Mouse (Mus musculus) urinary bladder, postnatal 10 days (tissue): ENCODE measurements around the gene Creb3l4.
"Not testable (repeated sequence)": the region's sequence is repeated elsewhere in the genome, so short reads cannot be mapped to it uniquely, and the experiment has no call there.

Source experiments
- DNase-seq: peaks from one replicate; pipeline ENCODE4 v3.0.0; 2022; ENCODE audit warnings: low spot score

Gene Creb3l4

DNA sequence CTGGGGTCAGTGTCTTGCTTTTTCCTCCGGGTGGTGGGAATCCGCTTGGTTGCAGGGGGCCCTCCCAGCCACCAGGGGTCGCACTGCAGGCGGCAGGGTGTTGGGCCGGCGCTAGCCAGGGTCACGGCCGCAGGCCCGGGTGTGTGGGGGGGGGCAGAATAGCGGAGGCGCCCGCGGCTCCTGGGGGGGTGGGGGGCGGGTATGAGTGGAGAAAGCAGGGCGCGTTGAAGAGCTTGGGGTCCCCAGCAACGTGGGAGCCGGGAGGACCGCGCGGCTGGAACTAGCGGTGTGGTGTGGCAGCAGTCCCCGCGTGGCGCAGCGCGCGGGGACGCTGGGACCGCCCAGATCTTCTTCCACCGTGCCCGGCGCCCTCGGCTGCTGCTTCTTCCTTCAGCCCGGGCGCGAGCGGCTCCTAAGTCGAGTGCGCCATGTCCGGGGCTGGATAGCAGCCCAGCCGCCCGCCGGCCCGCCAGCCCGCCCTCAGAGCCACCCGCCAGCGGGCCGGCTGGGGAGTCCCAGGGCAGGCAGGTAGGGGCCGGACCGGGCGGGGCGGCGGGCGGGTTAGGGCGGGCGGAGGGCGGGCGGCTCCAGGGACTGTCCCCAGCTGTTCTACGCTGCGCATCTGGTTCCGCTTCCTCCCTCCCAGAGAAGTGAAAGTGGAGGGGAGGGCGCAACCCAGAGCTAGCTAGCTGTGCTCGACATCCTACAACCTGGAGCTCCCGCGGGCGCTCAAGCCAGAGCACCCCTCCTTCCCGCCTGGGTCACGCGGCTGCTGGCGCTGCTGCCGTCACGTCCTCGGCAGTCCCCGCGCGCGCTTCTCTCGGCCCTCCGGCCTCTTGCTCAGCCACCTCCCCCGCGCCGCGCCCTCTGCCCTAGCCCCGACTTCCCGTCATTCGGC lies 22.0 kb upstream of the Creb3l4 start, which contains the start of gene Dennd4b:
Dennd4b (plus strand) TSS at position 152 of the 898 bp plus-strand sequence.
- DNase-seq: peak; percentile 85

- no peak for DNase-seq
These were observed 21.3 kb upstream of the Creb3l4 start for GRCm38 (mm10) chr3:90264687-90265033.

DNA sequence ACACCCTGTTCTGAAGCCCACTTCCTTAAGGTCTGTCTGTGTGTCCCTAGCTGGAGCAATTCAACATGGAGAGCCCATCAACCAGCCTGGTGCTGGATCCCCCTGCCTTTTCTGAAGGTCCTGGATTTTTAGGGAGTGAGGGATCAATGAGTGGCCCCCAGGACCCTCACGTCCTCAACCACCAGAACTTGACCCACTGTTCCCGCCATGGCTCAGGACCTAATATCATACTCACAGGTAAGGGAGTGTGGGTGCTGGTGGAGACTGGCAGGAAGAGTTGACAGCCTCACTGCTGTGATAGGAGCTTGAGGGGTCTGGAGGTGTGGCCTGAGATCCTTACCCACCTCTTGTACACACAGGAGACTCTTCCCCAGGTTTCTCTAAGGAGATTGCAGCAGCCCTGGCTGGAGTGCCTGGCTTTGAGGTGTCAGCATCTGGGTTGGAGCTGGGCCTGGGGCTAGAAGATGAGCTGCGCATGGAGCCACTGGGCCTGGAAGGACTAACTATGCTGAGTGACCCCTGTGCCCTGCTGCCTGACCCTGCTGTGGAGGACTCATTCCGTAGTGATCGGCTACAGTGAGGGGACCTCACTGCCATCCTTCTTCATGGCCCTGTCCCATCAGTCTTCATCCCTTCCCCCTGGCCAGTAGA lies 19.9 kb upstream of the Creb3l4 start:
- no peak for DNase-seq

- DNase-seq: no peak
These were observed 15.2 kb upstream of the Creb3l4 start for GRCm38 (mm10) chr3:90258521-90258920.

- no peak for DNase-seq
These were observed 13.6 kb upstream of the Creb3l4 start for GRCm38 (mm10) chr3:90256731-90257530.

GRCm38 (mm10) chr3:90255784-90256353 lies 12.6 kb upstream of the Creb3l4 start:
- no peak for DNase-seq

GRCm38 (mm10) chr3:90255194-90255565 lies 11.9 kb upstream of the Creb3l4 start:
- no peak for DNase-seq

- DNase-seq: no peak
These were observed 11.3 kb upstream of the Creb3l4 start for GRCm38 (mm10) chr3:90254419-90255193.

DNA sequence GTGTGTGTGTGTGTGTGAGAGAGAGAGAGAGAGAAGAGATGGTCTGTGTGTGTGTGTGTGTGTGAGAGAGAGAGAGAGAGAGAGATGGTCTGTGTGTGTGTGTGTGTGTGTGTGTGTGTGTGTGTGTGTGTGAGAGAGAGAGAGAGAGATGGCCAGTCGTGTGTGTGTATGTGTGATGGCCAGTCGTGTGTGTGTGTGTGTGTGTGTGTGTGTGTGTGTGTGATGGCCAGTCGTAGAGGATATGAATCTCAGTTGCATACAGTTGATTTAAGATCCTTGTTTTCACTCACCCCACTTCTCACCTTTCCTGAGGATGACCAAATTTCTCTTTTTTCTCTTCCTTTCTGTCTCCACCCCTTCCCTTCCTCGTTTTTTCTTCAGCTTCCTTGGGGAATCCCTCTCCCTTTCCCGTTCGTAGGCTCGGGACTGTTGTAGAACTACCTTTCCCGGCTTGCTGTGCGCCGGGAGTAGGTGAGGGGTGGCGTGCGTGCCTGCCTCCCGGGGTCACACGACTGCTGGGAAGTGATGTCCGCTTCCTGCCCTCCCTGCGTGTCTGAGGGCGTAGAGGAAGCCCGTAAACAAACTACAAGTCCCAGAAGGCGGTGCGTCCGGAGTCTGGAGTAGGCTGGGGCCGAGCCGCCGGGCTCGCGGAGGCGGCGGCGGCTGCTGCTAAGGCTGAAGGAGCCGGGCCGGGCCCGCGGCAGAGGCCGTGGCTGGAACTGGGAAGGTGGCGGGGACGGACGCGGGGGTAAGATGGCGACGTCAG lies 10.5 kb upstream of the Creb3l4 start, which contains the start of gene Crtc2:
Crtc2 (plus strand) TSS at position 511 of the 766 bp plus-strand sequence.
- DNase-seq: peak; percentile 81

GRCm38 (mm10) chr3:90253174-90253573 lies 9.9 kb upstream of the Creb3l4 start:
- not testable (repeated sequence) for DNase-seq

DNA sequence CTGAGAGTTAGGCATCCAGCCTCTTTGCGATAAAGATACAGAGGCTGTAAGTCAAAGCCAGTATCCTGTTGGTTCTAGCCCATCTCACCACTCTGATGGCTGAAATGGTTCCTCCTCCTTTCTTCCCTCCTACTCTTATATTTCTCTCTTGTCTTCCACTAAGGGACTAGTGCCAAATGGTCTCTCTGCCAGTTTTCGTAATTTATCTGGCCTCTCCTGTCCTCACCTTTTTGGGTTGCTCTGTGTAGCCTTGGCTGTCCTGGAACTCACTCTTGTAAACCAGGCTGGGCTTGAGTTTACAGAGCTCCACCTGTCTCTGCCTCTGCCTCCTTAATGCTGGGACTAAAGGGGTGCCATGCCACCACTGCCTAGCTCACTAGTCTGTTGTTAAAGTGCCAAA lies 9.3 kb upstream of the Creb3l4 start:
- DNase-seq: not testable (repeated sequence)

DNA sequence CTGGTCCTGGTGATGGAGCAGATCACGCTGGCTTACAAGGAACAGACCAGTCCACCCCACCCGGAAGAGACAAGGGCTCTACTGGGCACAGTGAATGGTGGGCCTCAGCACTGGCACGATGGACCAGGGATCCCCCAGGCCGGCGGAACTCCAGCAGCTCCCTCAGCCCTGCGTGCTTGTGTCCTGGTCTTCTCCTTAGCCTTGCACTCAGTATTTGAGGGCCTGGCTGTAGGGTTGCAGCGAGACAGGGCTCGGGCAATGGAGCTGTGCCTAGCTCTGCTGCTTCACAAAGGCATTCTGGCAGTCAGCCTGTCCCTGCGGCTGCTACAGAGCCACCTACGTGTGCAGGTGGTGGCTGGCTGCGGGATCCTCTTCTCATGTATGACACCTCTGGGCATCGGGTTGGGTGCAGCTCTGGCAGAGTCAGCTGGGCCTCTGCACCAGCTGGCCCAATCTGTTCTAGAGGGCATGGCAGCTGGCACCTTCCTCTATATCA lies 8.5 kb upstream of the Creb3l4 start:
- not testable (repeated sequence) for DNase-seq

DNA sequence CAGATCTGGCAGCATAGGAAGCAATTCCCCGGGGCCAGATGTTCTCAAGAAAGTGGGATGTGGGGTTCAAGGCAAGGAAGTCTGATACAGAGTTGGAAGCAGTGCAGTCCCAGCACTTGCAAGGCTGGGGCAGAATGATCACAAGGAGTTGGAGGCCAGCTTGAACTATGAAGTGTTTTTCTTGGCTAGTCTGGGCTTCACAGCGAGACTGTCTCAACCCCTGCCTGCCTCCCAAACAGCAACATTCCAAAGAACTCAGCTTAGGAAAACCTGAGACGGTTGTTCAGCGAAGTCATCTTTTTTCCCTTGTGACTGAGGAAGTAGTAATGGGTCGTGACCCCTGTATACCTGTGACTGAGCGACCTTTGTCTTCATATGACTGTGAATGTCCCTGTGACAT lies 7.5 kb upstream of the Creb3l4 start:
- no peak for DNase-seq

GRCm38 (mm10) chr3:90248746-90249100 lies 5.4 kb upstream of the Creb3l4 start:
- no peak for DNase-seq

GRCm38 (mm10) chr3:90247960-90248745 lies 4.8 kb upstream of the Creb3l4 start, which contains the start of gene Slc39a1:
Gene Slc39a1, plus strand, starts transcription at chr3:90248172.
- peak; percentile 71 for DNase-seq

DNA sequence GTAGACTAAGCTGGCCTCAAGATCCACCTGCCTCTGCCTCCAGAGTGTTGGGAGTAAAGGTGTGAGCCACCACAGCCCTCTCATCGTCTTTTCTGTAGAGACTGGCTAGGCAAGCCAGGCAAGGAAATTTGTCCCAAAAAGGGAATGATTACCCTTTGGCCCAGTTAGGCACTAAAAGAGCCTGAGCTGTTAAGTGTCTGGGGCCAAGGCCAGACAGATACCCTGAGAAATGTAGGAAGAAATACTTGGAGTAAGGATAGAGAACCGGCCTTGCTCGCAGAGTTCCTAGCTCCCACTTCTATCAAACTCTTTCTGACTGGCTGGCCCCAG lies 4.3 kb upstream of the Creb3l4 start:
- DNase-seq: no peak

DNA sequence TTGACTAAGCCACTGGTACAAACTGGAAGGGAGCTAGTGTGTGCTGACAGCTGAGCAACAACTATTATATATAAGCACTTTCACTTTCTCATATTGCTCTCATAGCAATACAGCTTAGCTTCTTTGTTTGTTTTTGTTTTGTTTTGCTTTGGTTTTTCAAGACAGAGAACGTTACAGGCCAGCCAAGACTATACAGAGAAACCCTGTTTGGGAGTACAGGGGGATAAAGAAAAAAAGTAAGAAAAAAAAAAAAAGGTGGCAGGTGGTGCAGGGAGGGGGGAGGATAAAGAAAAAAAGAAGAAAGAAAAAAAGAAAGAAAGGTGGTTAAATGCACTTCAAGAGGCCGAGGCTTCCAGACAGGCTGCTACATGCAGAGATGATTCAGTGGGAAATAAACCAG lies 2.1 kb upstream of the Creb3l4 start:
- DNase-seq: no peak

GRCm38 (mm10) chr3:90241669-90242358 lies 1.5 kb downstream of the Creb3l4 start:
- no peak for DNase-seq

DNA sequence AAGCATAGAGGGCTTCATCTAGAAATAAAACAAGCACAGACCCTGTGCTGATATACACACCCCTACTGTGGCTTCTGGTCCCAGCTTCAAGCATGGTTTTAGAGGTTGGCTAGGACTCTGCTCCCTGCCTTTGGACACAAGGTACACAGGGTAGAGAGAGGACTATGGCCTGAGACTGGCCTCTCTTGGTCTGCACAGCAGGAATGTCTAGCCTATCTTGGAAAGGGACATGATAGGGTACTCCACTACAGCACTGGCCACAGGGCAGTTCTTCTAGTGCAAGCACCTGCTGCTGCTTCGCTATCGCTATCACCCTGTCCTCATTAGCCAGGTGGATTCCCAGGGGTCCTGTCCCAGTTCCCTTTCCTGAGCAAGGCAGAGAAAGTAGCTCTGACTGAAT lies 2.1 kb downstream of the Creb3l4 start:
- no peak for DNase-seq
